Mouse (Mus musculus): ENCODE measurements around the gene Mfap1a. TPM values are rescaled to one million over a fixed set of nuclear protein-coding genes. Genes with fewer than 3 reads are reported as not detected.

Mfap1a gene
- 75.9 TPM for polyA plus RNA-seq (2014; fragmentation: Illumina TruSeq; extraction: RNeasy Lipid Tissue Mini Kit (QIAGEN cat#74804); ENCODE audit: low read depth, low replicate concordance)

GRCm38 (mm10) chr2:121505942-121506882 is at the start of gene Mfap1a, which contains the start of gene Wdr76:
Gene Mfap1a, minus strand, starts transcription at chr2:121506665.
Gene Wdr76, plus strand, starts transcription at chr2:121506723.

DNA sequence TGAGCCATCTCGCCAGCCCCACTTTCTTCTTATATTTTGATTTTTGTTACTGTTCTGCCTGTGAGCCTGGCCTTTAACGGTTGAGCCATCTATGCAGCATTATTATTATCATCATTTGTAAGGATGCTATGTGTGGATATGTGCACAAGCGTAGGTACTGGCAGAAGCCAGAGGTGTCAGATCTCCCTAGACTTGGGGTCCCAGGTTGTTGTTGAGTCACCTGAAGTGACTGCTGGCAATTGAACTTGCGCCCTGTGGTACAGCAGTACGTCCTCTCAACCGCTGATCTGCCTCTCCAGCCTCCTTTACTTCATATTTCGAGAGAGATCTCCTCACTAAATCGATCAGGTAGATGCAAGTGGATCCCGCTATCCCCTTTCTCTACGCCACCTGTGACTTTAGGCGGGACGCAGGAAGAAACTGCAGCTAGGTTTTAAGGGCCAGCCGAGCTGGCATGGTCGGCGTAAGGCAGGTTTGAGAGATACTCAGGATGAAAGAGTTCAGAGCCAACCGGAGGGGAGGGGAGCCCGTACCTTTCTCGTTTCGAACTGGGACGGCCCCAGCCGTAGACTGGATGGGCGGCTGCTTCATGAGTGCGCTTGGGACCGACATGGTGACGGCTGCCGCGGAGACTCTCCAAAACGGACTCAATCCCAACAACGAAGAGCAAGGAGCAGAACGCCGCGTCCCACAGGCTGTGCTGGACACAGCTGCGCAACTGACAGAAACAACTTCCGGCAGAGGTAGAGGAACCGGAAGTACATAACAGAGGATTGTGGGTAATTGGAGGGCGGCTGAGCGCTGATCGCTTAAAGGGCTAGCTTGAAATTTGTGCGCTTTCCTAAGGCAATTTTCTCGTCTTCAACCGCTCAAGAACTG is 32.9 kb downstream of the Mfap1a start, which contains the start of gene Mfap1b:
Mfap1b (minus strand) TSS at position 767 of the 879 bp plus-strand sequence.

DNA sequence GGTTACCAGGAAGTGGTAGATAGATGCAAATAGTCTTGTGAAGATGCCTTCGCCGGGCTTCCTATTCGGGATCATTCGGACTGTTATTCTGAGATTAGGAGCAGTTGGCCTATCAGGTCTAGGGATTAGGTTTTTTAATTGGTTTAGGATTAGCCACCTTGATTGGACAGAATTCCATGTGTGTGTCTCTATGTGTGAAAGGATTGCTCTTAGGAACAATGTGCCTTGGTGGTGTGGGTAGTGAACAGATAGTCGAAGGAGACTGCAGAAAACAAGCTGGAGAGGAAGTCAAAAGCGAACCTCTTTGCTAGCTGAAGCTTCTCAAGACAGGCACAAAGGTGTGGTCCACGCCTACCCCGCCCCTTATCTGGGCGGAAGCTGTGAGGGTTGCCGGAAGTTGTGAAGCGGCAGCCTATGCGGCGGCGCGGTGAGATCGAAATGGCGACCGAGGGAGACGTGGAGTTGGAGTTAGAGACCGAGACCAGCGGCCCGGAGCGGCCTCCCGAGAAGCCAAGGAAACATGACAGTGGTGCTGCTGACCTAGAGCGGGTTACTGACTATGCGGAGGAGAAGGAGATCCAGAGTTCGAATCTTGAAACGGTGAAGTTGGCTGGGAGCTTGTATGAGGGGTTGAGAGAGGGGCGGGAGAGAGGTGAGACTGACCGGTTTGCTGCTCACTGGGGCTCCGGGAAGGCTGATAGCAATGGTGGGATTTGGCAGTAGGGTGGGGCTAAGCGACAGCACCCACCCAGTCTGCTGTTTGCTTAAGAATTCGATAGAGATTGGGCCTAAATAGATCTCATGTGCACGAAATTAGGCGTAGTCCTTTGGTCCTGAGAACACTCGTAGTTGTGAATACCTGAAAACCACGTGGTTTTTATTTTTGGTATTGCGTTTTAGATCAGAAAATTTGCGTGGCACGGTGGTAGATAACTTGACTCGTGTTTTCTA is 49.5 kb downstream of the Mfap1a start, which contains the start of gene Serinc4:
Serinc4 (minus strand) TSS at position 90 of the 951 bp plus-strand sequence.

GRCm38 (mm10) chr2:121452990-121453389 is 53.5 kb downstream of the Mfap1a start, which contains the start of gene Hypk:
Gene Hypk, plus strand, starts transcription at chr2:121453290.

DNA sequence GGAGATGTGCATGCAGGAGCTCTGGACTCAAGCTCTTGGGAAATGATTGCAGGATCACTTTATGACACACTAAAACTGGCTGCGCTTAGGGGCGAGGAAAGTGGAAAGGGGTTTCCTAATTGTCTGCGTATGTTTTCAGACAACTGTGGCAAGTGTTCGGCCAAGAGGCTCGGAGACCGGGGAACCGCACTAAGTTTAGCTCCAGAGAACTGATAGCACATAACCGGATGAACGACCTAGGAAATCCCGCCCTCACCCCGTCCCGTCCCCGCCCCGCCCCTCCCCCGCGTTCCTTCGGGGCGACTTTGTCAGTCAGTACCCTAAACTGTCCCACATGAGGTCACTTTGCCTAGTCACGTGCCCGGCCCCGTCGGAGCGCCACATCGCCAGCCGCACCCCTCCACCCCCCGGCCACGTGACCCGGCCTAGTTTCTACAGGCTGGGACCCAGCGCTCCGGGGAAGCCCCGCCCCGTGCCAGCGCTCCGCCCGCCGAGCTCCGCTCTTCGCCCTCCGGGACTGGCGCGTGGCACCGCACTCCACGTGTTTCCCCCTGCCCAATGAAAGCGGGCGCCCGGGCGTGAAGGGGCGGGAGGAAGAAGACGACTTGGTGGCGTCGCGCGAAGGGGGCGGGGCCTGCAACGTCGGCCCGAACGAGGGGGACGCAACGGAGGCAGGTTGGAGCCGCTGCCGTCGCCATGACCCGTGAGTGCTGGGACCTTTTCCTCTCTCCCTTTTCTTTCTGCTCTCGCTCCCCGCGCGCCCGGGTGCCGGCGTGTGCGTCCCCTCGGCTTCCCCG is 57.5 kb downstream of the Mfap1a start, which contains the start of gene Serf2:
Serf2 (plus strand) TSS at position 457 of the 797 bp plus-strand sequence.

DNA sequence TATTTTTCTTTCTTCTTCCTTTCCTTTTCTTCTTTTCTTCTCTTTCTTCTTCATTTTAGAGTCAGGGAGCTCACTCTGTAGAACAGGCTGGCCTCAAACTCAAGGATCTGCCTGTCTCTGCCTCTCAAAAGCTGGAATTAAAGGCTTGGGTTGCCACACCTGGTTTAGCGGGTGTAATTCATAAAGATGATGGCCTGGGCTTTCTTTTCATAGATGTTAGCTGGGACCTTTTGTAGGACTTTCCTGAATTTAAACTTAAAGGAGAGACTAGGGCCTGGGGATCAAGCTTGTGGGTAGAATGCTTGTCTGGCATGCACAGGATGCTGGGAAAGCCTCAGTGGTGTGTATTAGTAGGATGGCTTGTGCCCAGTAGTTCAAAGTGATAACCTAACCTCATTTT is 62.3 kb downstream of the Mfap1a start, which contains the start of gene Ell3:
Ell3 (minus strand) TSS at position 101 of the 400 bp plus-strand sequence.

Other genes with a start within 250 kb of the Mfap1a start
- 15.0 TPM for gene Trp53bp1, start 235.3 kb downstream of the Mfap1a start, polyA plus RNA-seq (2014; fragmentation: Illumina TruSeq; extraction: RNeasy Lipid Tissue Mini Kit (QIAGEN cat#74804); ENCODE audit: low read depth, low replicate concordance)
- 0.88 TPM for gene Map1a, start 217.1 kb downstream of the Mfap1a start, polyA plus RNA-seq (2014; fragmentation: Illumina TruSeq; extraction: RNeasy Lipid Tissue Mini Kit (QIAGEN cat#74804); ENCODE audit: low read depth, low replicate concordance)
- gene Ppip5k1, start 151.3 kb downstream of the Mfap1a start, polyA plus RNA-seq (2014; fragmentation: Illumina TruSeq; extraction: RNeasy Lipid Tissue Mini Kit (QIAGEN cat#74804); ENCODE audit: low read depth, low replicate concordance): 34.6 TPM
- gene Ckmt1, start 149.0 kb downstream of the Mfap1a start, polyA plus RNA-seq (2014; fragmentation: Illumina TruSeq; extraction: RNeasy Lipid Tissue Mini Kit (QIAGEN cat#74804); ENCODE audit: low read depth, low replicate concordance): 524 TPM
- not detected for gene Strc, start 119.5 kb downstream of the Mfap1a start, polyA plus RNA-seq (2014; fragmentation: Illumina TruSeq; extraction: RNeasy Lipid Tissue Mini Kit (QIAGEN cat#74804); ENCODE audit: low read depth, low replicate concordance)
- 1,508 TPM for gene Pdia3, start 92.9 kb downstream of the Mfap1a start, polyA plus RNA-seq (2014; fragmentation: Illumina TruSeq; extraction: RNeasy Lipid Tissue Mini Kit (QIAGEN cat#74804); ENCODE audit: low read depth, low replicate concordance)
- 2.7 TPM for gene Catsper2, start 92.9 kb downstream of the Mfap1a start, polyA plus RNA-seq (2014; fragmentation: Illumina TruSeq; extraction: RNeasy Lipid Tissue Mini Kit (QIAGEN cat#74804); ENCODE audit: low read depth, low replicate concordance)
- gene Ell3, start 62.4 kb downstream of the Mfap1a start, polyA plus RNA-seq (2014; fragmentation: Illumina TruSeq; extraction: RNeasy Lipid Tissue Mini Kit (QIAGEN cat#74804); ENCODE audit: low read depth, low replicate concordance): 13.1 TPM
- gene Serf2, start 57.5 kb downstream of the Mfap1a start, polyA plus RNA-seq (2014; fragmentation: Illumina TruSeq; extraction: RNeasy Lipid Tissue Mini Kit (QIAGEN cat#74804); ENCODE audit: low read depth, low replicate concordance): 102 TPM
- gene Hypk, start 53.4 kb downstream of the Mfap1a start, polyA plus RNA-seq (2014; fragmentation: Illumina TruSeq; extraction: RNeasy Lipid Tissue Mini Kit (QIAGEN cat#74804); ENCODE audit: low read depth, low replicate concordance): 47.8 TPM
- 0.22 TPM for gene Serinc4, start 49.9 kb downstream of the Mfap1a start, polyA plus RNA-seq (2014; fragmentation: Illumina TruSeq; extraction: RNeasy Lipid Tissue Mini Kit (QIAGEN cat#74804); ENCODE audit: low read depth, low replicate concordance)
- gene Mfap1b, start 32.6 kb downstream of the Mfap1a start, polyA plus RNA-seq (2014; fragmentation: Illumina TruSeq; extraction: RNeasy Lipid Tissue Mini Kit (QIAGEN cat#74804); ENCODE audit: low read depth, low replicate concordance): 42.7 TPM
- 17.8 TPM for gene Wdr76, start 58 bp upstream of the Mfap1a start, polyA plus RNA-seq (2014; fragmentation: Illumina TruSeq; extraction: RNeasy Lipid Tissue Mini Kit (QIAGEN cat#74804); ENCODE audit: low read depth, low replicate concordance)

Data from sigmoid colon, adult 10 weeks (tissue).